Comparison of ENCODE assay signal across 9 mouse cellular contexts in genomic region chr8:70964159-70964558, GRCm38 (mm10). TPM values are rescaled to one million over a fixed set of nuclear protein-coding genes. Genes with fewer than 3 reads are reported as not detected.
A peak's percentile ranks its signal among the peaks of the same experiment; 100 is the strongest.
DNase-seq lines count a peak whose midpoint lies in the region; TF ChIP-seq lines count a peak whose summit lies in the region.
"Had no signal": no experiment of that assay in that cellular context is flagged by ENCODE, and none has a peak within 500 bp of the region (broad histone marks: within the 10 kb centered on the region; RNA-seq: fewer than 3 reads in every experiment).

No protein-coding gene starts in this region.

- no peak overlapping the region for H3K4me3 ChIP-seq in bone marrow, adult 2 months (replicated peaks; ENCODE audit: control insufficient read depth, low read depth, low read length)
- H3K4me3 ChIP-seq in embryonic fibroblast, embryonic 13.5 days (ENCODE audit: insufficient read depth, low read length) = no peak overlapping the region
- H3K4me3 ChIP-seq: limb, embryonic 13.5 days had no signal

- peak; percentile 52 for TF ChIP-seq CTCF in bone marrow, adult 2 months (IDR thresholded peaks at IDR 0.05; ENCODE audit: control insufficient read depth, insufficient read depth, low read length)
- peak; percentile 50; the same call in 1 of the 2 replicates for TF ChIP-seq CTCF in embryonic fibroblast, embryonic 13.5 days (IDR thresholded peaks at IDR 0.05; ENCODE audit: borderline replicate concordance, insufficient read depth, low read length)

- 1% methylated on average over 3 of the region's 3 CpGs for WGBS in bone marrow, adult 2 months
- 1% methylated on average over 3 of the region's 3 CpGs for WGBS in large intestine, adult 2 months

- peak; percentile 5 for DNase-seq in gastrocnemius, postnatal 25 days
- no peak for DNase-seq in gastrocnemius, adult 8-10 months (ENCODE audit: low spot score in 2 of 2)
- peak; percentile 41 to 49 for DNase-seq in B cell, adult 2 months
- peak; percentile 14 for DNase-seq in large intestine, adult 2 months (ENCODE audit: low read depth, low spot score)
- DNase-seq in retina, embryonic 14.5 days (ENCODE audit: low spot score) = peak; percentile 23
- DNase-seq in yolk sac, embryonic 10.5 days (ENCODE audit: low spot score) = peak; percentile 12

- TF ChIP-seq POLR2A in bone marrow, adult 2 months (IDR thresholded peaks at IDR 0.05; ENCODE audit: borderline replicate concordance, control insufficient read depth, low read depth, low read length) = no peak
- no peak for TF ChIP-seq POLR2A in embryonic fibroblast, embryonic 13.5 days (IDR thresholded peaks at IDR 0.05; ENCODE audit: low read depth, low read length)

- H3K4me1 ChIP-seq in bone marrow, adult 2 months (ENCODE audit: control insufficient read depth, insufficient read depth, low read length) = no peaks in the 10 kb centered on the region
- no peaks in the 10 kb centered on the region for H3K4me1 ChIP-seq in embryonic fibroblast, embryonic 13.5 days (ENCODE audit: control insufficient read depth, insufficient read depth, low read length)
- H3K4me1 ChIP-seq: limb, embryonic 13.5 days had no signal

- H3K27ac ChIP-seq in bone marrow, adult 2 months (ENCODE audit: control insufficient read depth, insufficient read depth, low read depth, low read length, poor library complexity) = no peak overlapping the region
- no peak overlapping the region for H3K27ac ChIP-seq in embryonic fibroblast, embryonic 13.5 days (ENCODE audit: insufficient read depth, low read length)
- H3K27ac ChIP-seq: limb, embryonic 13.5 days had no signal

RNA-seq across cellular contexts. Expression of gene Map1s, which starts 58.4 kb away (rescaled TPM):
- 10 to 100 TPM; 11.6 to 11.7 TPM for total RNA-seq in gastrocnemius, postnatal 25 days (2021)
- total RNA-seq in gastrocnemius, adult 8-10 months (2022) = 10 to 100 TPM in 3 of 4 experiments, 1 to 10 TPM in 1; 9.2 to 15.9 (median 13.7) TPM
- polyA plus RNA-seq in bone marrow, adult 2 months (2011; ENCODE audit: insufficient read depth, insufficient read length, low replicate concordance, missing spikeins) = 8.9 and 18.9 TPM in 2 replicates
- 24.2 and 27.8 TPM in 2 replicates for polyA plus RNA-seq in embryonic fibroblast, embryonic 13.5 days (2011; ENCODE audit: insufficient read length, low read depth, missing spikeins)
- polyA plus RNA-seq in large intestine, adult 2 months (2012; rRNA removed) = 14.3 and 18.8 TPM in 2 replicates

Comparison
In these comparisons a context has a peak if more than half of its experiments do, and no peak if none do; other contexts are left out.
1. DNase-seq: peak in gastrocnemius, postnatal 25 days (single experiment), B cell, adult 2 months (2 of 2), large intestine, adult 2 months (single experiment), retina, embryonic 14.5 days (single experiment) and yolk sac, embryonic 10.5 days (single experiment); none in gastrocnemius, adult 8-10 months (0 of 2).